Mouse (Mus musculus): Measurements from ENCODE around the gene Megf9. TPM values are rescaled to one million over a fixed set of nuclear protein-coding genes. Genes with fewer than 3 reads are reported as not detected.

The Megf9 gene
- polyA plus RNA-seq (2011; ENCODE audit: insufficient read depth, insufficient read length, low replicate concordance, missing spikeins) = 2.6 and 7.0 TPM in 2 replicates

- WGBS = under 1% methylated on average over 46 of the region's 46 CpGs
- Histone ChIP-seq H3K4me1 (ENCODE audit: control insufficient read depth, insufficient read depth, low read length) (no peaks in the 10 kb centered on the region; the same call in none of the 2 replicates), H3K4me3 (replicated peaks; ENCODE audit: control insufficient read depth, low read depth, low read length) (peak within 1 kb of the TSS; percentile 97), H3K27ac (ENCODE audit: control insufficient read depth, insufficient read depth, low read depth, low read length, poor library complexity) (peak within 1 kb of the TSS; percentile 98)
- no peak for TF ChIP-seq CTCF (IDR thresholded peaks at IDR 0.05; ENCODE audit: control insufficient read depth, insufficient read depth, low read length)
- TF ChIP-seq POLR2A (IDR thresholded peaks at IDR 0.05; ENCODE audit: borderline replicate concordance, control insufficient read depth, low read depth, low read length) = peak; percentile 90
These were observed at the start of gene Megf9 for GRCm38 (mm10) chr4:70534891-70535269. TSS of gene Megf9 (minus strand) at chr4:70534995.

GRCm38 (mm10) chr4:70579654-70580053 lies 44.9 kb upstream of the Megf9 start:
- H3K4me3 ChIP-seq (replicated peaks; ENCODE audit: control insufficient read depth, low read depth, low read length) = no peak overlapping the region
- 53% methylated on average over 3 of the region's 3 CpGs for WGBS
- TF ChIP-seq POLR2A (IDR thresholded peaks at IDR 0.05; ENCODE audit: borderline replicate concordance, control insufficient read depth, low read depth, low read length) (no peak), CTCF (IDR thresholded peaks at IDR 0.05; ENCODE audit: control insufficient read depth, insufficient read depth, low read length) (peak; percentile 48)
- peaks cover 3% of the 10 kb centered on the region; the same call in 1 of the 2 replicates for H3K4me1 ChIP-seq (ENCODE audit: control insufficient read depth, insufficient read depth, low read length)
- H3K27ac ChIP-seq (ENCODE audit: control insufficient read depth, insufficient read depth, low read depth, low read length, poor library complexity) = no peak overlapping the region

GRCm38 (mm10) chr4:70578301-70578700 lies 43.5 kb upstream of the Megf9 start:
- Histone ChIP-seq H3K4me3 (replicated peaks; ENCODE audit: control insufficient read depth, low read depth, low read length) (no peak overlapping the region), H3K4me1 (ENCODE audit: control insufficient read depth, insufficient read depth, low read length) (peaks cover 3% of the 10 kb centered on the region; the same call in 1 of the 2 replicates), H3K27ac (ENCODE audit: control insufficient read depth, insufficient read depth, low read depth, low read length, poor library complexity) (no peak overlapping the region)
- 18% methylated on average over 3 of the region's 3 CpGs for WGBS
- no peak for TF ChIP-seq CTCF (IDR thresholded peaks at IDR 0.05; ENCODE audit: control insufficient read depth, insufficient read depth, low read length)
- no peak for TF ChIP-seq POLR2A (IDR thresholded peaks at IDR 0.05; ENCODE audit: borderline replicate concordance, control insufficient read depth, low read depth, low read length)

- H3K4me1 ChIP-seq (ENCODE audit: control insufficient read depth, insufficient read depth, low read length) = peaks cover 3% of the 10 kb centered on the region; the same call in 1 of the 2 replicates
- no peak overlapping the region for H3K4me3 ChIP-seq (replicated peaks; ENCODE audit: control insufficient read depth, low read depth, low read length)
- TF ChIP-seq CTCF (IDR thresholded peaks at IDR 0.05; ENCODE audit: control insufficient read depth, insufficient read depth, low read length) = no peak
- no peak for TF ChIP-seq POLR2A (IDR thresholded peaks at IDR 0.05; ENCODE audit: borderline replicate concordance, control insufficient read depth, low read depth, low read length)
- H3K27ac ChIP-seq (ENCODE audit: control insufficient read depth, insufficient read depth, low read depth, low read length, poor library complexity) = no peak overlapping the region
These were observed 41.3 kb upstream of the Megf9 start for GRCm38 (mm10) chr4:70576096-70576495.

GRCm38 (mm10) chr4:70573926-70574325 lies 39.1 kb upstream of the Megf9 start:
- peaks cover 3% of the 10 kb centered on the region; the same call in 1 of the 2 replicates for H3K4me1 ChIP-seq (ENCODE audit: control insufficient read depth, insufficient read depth, low read length)
- WGBS = 76% methylated on average over 2 of the region's 2 CpGs
- no peak for TF ChIP-seq POLR2A (IDR thresholded peaks at IDR 0.05; ENCODE audit: borderline replicate concordance, control insufficient read depth, low read depth, low read length)
- TF ChIP-seq CTCF (IDR thresholded peaks at IDR 0.05; ENCODE audit: control insufficient read depth, insufficient read depth, low read length) = no peak
- no peak overlapping the region for H3K4me3 ChIP-seq (replicated peaks; ENCODE audit: control insufficient read depth, low read depth, low read length)
- no peak overlapping the region for H3K27ac ChIP-seq (ENCODE audit: control insufficient read depth, insufficient read depth, low read depth, low read length, poor library complexity)

GRCm38 (mm10) chr4:70553888-70554287 lies 19.1 kb upstream of the Megf9 start:
- Histone ChIP-seq H3K4me3 (replicated peaks; ENCODE audit: control insufficient read depth, low read depth, low read length) (no peak overlapping the region), H3K27ac (ENCODE audit: control insufficient read depth, insufficient read depth, low read depth, low read length, poor library complexity) (no peak overlapping the region), H3K4me1 (ENCODE audit: control insufficient read depth, insufficient read depth, low read length) (no peaks in the 10 kb centered on the region)
- TF ChIP-seq POLR2A (IDR thresholded peaks at IDR 0.05; ENCODE audit: borderline replicate concordance, control insufficient read depth, low read depth, low read length) (no peak), CTCF (IDR thresholded peaks at IDR 0.05; ENCODE audit: control insufficient read depth, insufficient read depth, low read length) (no peak)
- 78% methylated on average over 2 of the region's 2 CpGs for WGBS

- Histone ChIP-seq H3K4me1 (ENCODE audit: control insufficient read depth, insufficient read depth, low read length) (no peaks in the 10 kb centered on the region), H3K4me3 (replicated peaks; ENCODE audit: control insufficient read depth, low read depth, low read length) (no peak overlapping the region), H3K27ac (ENCODE audit: control insufficient read depth, insufficient read depth, low read depth, low read length, poor library complexity) (no peak overlapping the region)
- WGBS = 74% methylated on average over 5 of the region's 5 CpGs
- TF ChIP-seq CTCF (IDR thresholded peaks at IDR 0.05; ENCODE audit: control insufficient read depth, insufficient read depth, low read length) (no peak), POLR2A (IDR thresholded peaks at IDR 0.05; ENCODE audit: borderline replicate concordance, control insufficient read depth, low read depth, low read length) (no peak)
These were observed 18.5 kb upstream of the Megf9 start for GRCm38 (mm10) chr4:70553230-70553797.

- TF ChIP-seq POLR2A (IDR thresholded peaks at IDR 0.05; ENCODE audit: borderline replicate concordance, control insufficient read depth, low read depth, low read length) (no peak), CTCF (IDR thresholded peaks at IDR 0.05; ENCODE audit: control insufficient read depth, insufficient read depth, low read length) (no peak)
- no peak overlapping the region for H3K27ac ChIP-seq (ENCODE audit: control insufficient read depth, insufficient read depth, low read depth, low read length, poor library complexity)
- WGBS = 86% methylated on average over 4 of the region's 4 CpGs
These were observed 17.3 kb upstream of the Megf9 start for GRCm38 (mm10) chr4:70552120-70552519.

More at GRCm38 (mm10) chr4:70552120-70552519, 17.3 kb upstream of the Megf9 start:
- Histone ChIP-seq H3K4me1 (ENCODE audit: control insufficient read depth, insufficient read depth, low read length) (no peaks in the 10 kb centered on the region; the same call in 1 of the 2 replicates), H3K4me3 (replicated peaks; ENCODE audit: control insufficient read depth, low read depth, low read length) (no peak overlapping the region)
